Mouse (Mus musculus) heart, embryonic 10.5 days (tissue): ENCODE measurements around the gene 4933416C03Rik. TPM values are rescaled to one million over a fixed set of nuclear protein-coding genes. Genes with fewer than 3 reads are reported as not detected.

Source experiments
- DNase-seq: peaks from one replicate; pipeline ENCODE4 v3.0.0-alpha.2; 2017; ENCODE audit warnings: low spot score
- H3K27ac ChIP-seq: fragments of 300-500 bp; sonication (generic); 2 replicates; pipeline ENCODE4 v1.5.1; 2016; ENCODE audit warnings: mild to moderate bottlenecking
- H3K27me3 ChIP-seq: fragments of 300-500 bp; sonication (generic); 2 replicates; pipeline ENCODE4 v1.6.1; 2016; ENCODE audit warnings: mild to moderate bottlenecking; ENCODE audit not compliant: poor library complexity, insufficient read depth, severe bottlenecking
- H3K36me3 ChIP-seq: fragments of 300-500 bp; sonication (generic); 2 replicates; pipeline ENCODE4 v1.6.1; 2016; ENCODE audit warnings: mild to moderate bottlenecking, moderate library complexity
- H3K4me1 ChIP-seq: fragments of 300-500 bp; sonication (generic); 2 replicates; pipeline ENCODE4 v1.6.1; 2016; ENCODE audit warnings: mild to moderate bottlenecking
- H3K4me3 ChIP-seq: fragments of 300-500 bp; sonication (generic); 2 replicates; pipeline ENCODE4 v1.5.1; 2016; ENCODE audit warnings: mild to moderate bottlenecking, moderate library complexity
- H3K9me3 ChIP-seq: fragments of 300-500 bp; sonication (generic); 2 replicates; pipeline ENCODE4 v1.6.1; 2016; ENCODE audit warnings: mild to moderate bottlenecking, moderate library complexity
- WGBS: fragments of 180-500 bp; shearing (Covaris S2); methylation state at CpG from one replicate; pipeline ENCODE4 v1.1.7; 2016; 5-methylcytosine and 5-hydroxymethylcytosine counted together
- polyA plus RNA-seq: library from polyadenylated mRNA; unstranded; fragments of >200 nt; fragmentation: Nextera tagmentation; extraction: Ambion mirVana; gene quantifications from 2 replicates; pipeline ENCODE4 v1.2.1, GENCODE M21; 2016

4933416C03Rik gene
- not detected in 2 replicates for polyA plus RNA-seq

GRCm38 (mm10) chr10:116113867-116114474 is at the start of gene 4933416C03Rik:
Gene 4933416C03Rik, minus strand, starts transcription at chr10:116113917.
- Histone ChIP-seq H3K27me3 (no peaks in the 10 kb centered on the region), H3K9me3 (peaks cover 8% of the 10 kb centered on the region; the same call in 1 of the 2 replicates), H3K27ac (no peak within 1 kb of the TSS), H3K36me3 (0 out of 2 replicates have a peak, but pooled peaks cover 2% of the 10 kb centered on the region), H3K4me3 (no peak within 1 kb of the TSS), H3K4me1 (no peaks in the 10 kb centered on the region)
- DNase-seq = no peak
- WGBS = 94% methylated on average over 39 of the region's 39 CpGs

GRCm38 (mm10) chr10:116162338-116162737 is 48.6 kb upstream of the 4933416C03Rik start:
- DNase-seq = no peak
- WGBS = 65% methylated on average over 12 of the region's 12 CpGs

GRCm38 (mm10) chr10:116156699-116157098 is 43.0 kb upstream of the 4933416C03Rik start:
- Histone ChIP-seq H3K27me3 (no peaks in the 10 kb centered on the region), H3K36me3 (no peaks in the 10 kb centered on the region), H3K9me3 (peaks cover 3% of the 10 kb centered on the region; the same call in 1 of the 2 replicates), H3K4me1 (no peaks in the 10 kb centered on the region), H3K27ac (no peak overlapping the region), H3K4me3 (no peak overlapping the region)
- DNase-seq = no peak
- WGBS = 48% methylated on average over 1 of the region's 1 CpGs

More at GRCm38 (mm10) chr10:116162338-116162737, 48.6 kb upstream of the 4933416C03Rik start:
- no peaks in the 10 kb centered on the region for H3K4me1 ChIP-seq
- H3K27me3 ChIP-seq = no peaks in the 10 kb centered on the region
- no peak overlapping the region for H3K4me3 ChIP-seq
- H3K36me3 ChIP-seq = no peaks in the 10 kb centered on the region
- H3K27ac ChIP-seq = no peak overlapping the region
- no peaks in the 10 kb centered on the region for H3K9me3 ChIP-seq

- Histone ChIP-seq H3K27me3 (no peaks in the 10 kb centered on the region), H3K9me3 (peaks cover 3% of the 10 kb centered on the region; the same call in 1 of the 2 replicates), H3K27ac (no peak overlapping the region), H3K4me1 (no peaks in the 10 kb centered on the region), H3K36me3 (no peaks in the 10 kb centered on the region), H3K4me3 (no peak overlapping the region)
- 84% methylated on average over 5 of the region's 5 CpGs for WGBS
- DNase-seq = no peak
These were observed 41.0 kb upstream of the 4933416C03Rik start for GRCm38 (mm10) chr10:116154707-116155106.

- Histone ChIP-seq H3K9me3 (no peaks in the 10 kb centered on the region), H3K4me3 (no peak overlapping the region), H3K27me3 (no peaks in the 10 kb centered on the region), H3K4me1 (no peaks in the 10 kb centered on the region), H3K27ac (no peak overlapping the region), H3K36me3 (no peaks in the 10 kb centered on the region)
- WGBS = 81% methylated on average over 9 of the region's 9 CpGs
- no peak for DNase-seq
These were observed 32.4 kb upstream of the 4933416C03Rik start for GRCm38 (mm10) chr10:116146091-116146490.

- H3K27ac ChIP-seq = no peak overlapping the region
- no peak overlapping the region for H3K4me3 ChIP-seq
- no peaks in the 10 kb centered on the region for H3K9me3 ChIP-seq
- no peak for DNase-seq
- H3K4me1 ChIP-seq = no peaks in the 10 kb centered on the region
- H3K27me3 ChIP-seq = no peaks in the 10 kb centered on the region
- no peaks in the 10 kb centered on the region for H3K36me3 ChIP-seq
- WGBS = 78% methylated on average over 10 of the region's 10 CpGs
These were observed 30.0 kb upstream of the 4933416C03Rik start for GRCm38 (mm10) chr10:116143684-116144083.

GRCm38 (mm10) chr10:116140226-116140625 is 26.5 kb upstream of the 4933416C03Rik start:
- H3K36me3 ChIP-seq = no peaks in the 10 kb centered on the region
- DNase-seq = no peak
- WGBS = 89% methylated on average over 8 of the region's 8 CpGs

GRCm38 (mm10) chr10:116135187-116135586 is 21.5 kb upstream of the 4933416C03Rik start:
- no peak for DNase-seq
- no peaks in the 10 kb centered on the region for H3K27me3 ChIP-seq
- no peak overlapping the region for H3K4me3 ChIP-seq
- no peaks in the 10 kb centered on the region for H3K4me1 ChIP-seq
- no peak overlapping the region for H3K27ac ChIP-seq
- no peaks in the 10 kb centered on the region for H3K9me3 ChIP-seq
- whole genome bisulfite sequencing = 60% methylated on average over 2 of the region's 2 CpGs
- no peaks in the 10 kb centered on the region for H3K36me3 ChIP-seq

More at GRCm38 (mm10) chr10:116140226-116140625, 26.5 kb upstream of the 4933416C03Rik start:
- H3K4me1 ChIP-seq = no peaks in the 10 kb centered on the region
- no peaks in the 10 kb centered on the region for H3K9me3 ChIP-seq
- no peak overlapping the region for H3K4me3 ChIP-seq
- H3K27me3 ChIP-seq = no peaks in the 10 kb centered on the region
- no peak overlapping the region for H3K27ac ChIP-seq

GRCm38 (mm10) chr10:116132233-116132632 is 18.5 kb upstream of the 4933416C03Rik start:
- 75% methylated on average over 4 of the region's 4 CpGs for whole genome bisulfite sequencing

GRCm38 (mm10) chr10:116131223-116131622 is 17.5 kb upstream of the 4933416C03Rik start:
- 74% methylated on average over 4 of the region's 4 CpGs for WGBS
- H3K4me1 ChIP-seq = no peaks in the 10 kb centered on the region

More at GRCm38 (mm10) chr10:116132233-116132632, 18.5 kb upstream of the 4933416C03Rik start:
- no peaks in the 10 kb centered on the region for H3K9me3 ChIP-seq
- DNase-seq = no peak
- H3K4me1 ChIP-seq = no peaks in the 10 kb centered on the region
- no peak overlapping the region for H3K4me3 ChIP-seq
- H3K27me3 ChIP-seq = no peaks in the 10 kb centered on the region
- H3K27ac ChIP-seq = no peak overlapping the region
- no peaks in the 10 kb centered on the region for H3K36me3 ChIP-seq

GRCm38 (mm10) chr10:116130401-116130800 is 16.7 kb upstream of the 4933416C03Rik start:
- H3K4me3 ChIP-seq = no peak overlapping the region
- WGBS = 76% methylated on average over 3 of the region's 3 CpGs
- no peak for DNase-seq
- no peaks in the 10 kb centered on the region for H3K27me3 ChIP-seq
- H3K9me3 ChIP-seq = no peaks in the 10 kb centered on the region
- H3K27ac ChIP-seq = no peak overlapping the region
- no peaks in the 10 kb centered on the region for H3K4me1 ChIP-seq
- no peaks in the 10 kb centered on the region for H3K36me3 ChIP-seq

More at GRCm38 (mm10) chr10:116131223-116131622, 17.5 kb upstream of the 4933416C03Rik start:
- Histone ChIP-seq H3K36me3 (no peaks in the 10 kb centered on the region), H3K9me3 (no peaks in the 10 kb centered on the region), H3K27ac (no peak overlapping the region), H3K27me3 (no peaks in the 10 kb centered on the region), H3K4me3 (no peak overlapping the region)
- DNase-seq = no peak

- 64% methylated on average over 5 of the region's 5 CpGs for WGBS
- Histone ChIP-seq H3K4me3 (no peak overlapping the region), H3K27me3 (no peaks in the 10 kb centered on the region), H3K36me3 (no peaks in the 10 kb centered on the region), H3K9me3 (no peaks in the 10 kb centered on the region), H3K4me1 (no peaks in the 10 kb centered on the region), H3K27ac (no peak overlapping the region)
- DNase-seq = no peak
These were observed 11.6 kb upstream of the 4933416C03Rik start for GRCm38 (mm10) chr10:116125364-116125763.

- H3K27ac ChIP-seq = no peak overlapping the region
- 92% methylated on average over 2 of the region's 2 CpGs for WGBS
- no peaks in the 10 kb centered on the region for H3K4me1 ChIP-seq
- no peaks in the 10 kb centered on the region for H3K27me3 ChIP-seq
- no peak for DNase-seq
- H3K9me3 ChIP-seq = no peaks in the 10 kb centered on the region
- H3K36me3 ChIP-seq = no peaks in the 10 kb centered on the region
- H3K4me3 ChIP-seq = no peak overlapping the region
These were observed 10.1 kb upstream of the 4933416C03Rik start for GRCm38 (mm10) chr10:116123808-116124207.
